Mouse (Mus musculus): ENCODE measurements around the gene Plxnd1.

The Plxnd1 gene

GRCm38 (mm10) chr6:115982889-115983288 is 11.9 kb downstream of the Plxnd1 start:
- no peak for DNase-seq (ENCODE audit: low spot score in 2 of 2)

GRCm38 (mm10) chr6:115978596-115978995 is 16.2 kb downstream of the Plxnd1 start:
- no peak for DNase-seq (ENCODE audit: low spot score in 2 of 2)

DNA sequence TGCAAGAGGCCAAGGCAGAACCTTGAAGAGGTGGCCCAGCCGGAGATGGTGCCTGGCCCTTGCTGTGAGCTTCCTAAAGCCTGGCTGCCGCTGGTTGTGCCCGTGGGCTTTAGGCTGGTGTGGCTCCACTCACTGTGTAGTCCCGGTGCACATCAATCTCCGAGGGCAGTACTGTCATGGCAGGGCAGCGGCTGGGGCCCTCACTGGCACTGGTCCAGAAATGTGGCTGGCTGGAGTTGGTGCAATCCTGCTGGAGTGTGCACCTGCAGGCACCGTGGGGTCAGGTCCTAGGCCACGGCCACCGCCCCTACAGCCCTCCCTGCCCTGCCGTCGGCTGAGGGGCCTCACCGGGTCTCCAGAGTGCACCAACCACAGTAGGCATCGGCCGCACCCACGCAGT is 17.0 kb downstream of the Plxnd1 start:
- no peak for DNase-seq (ENCODE audit: low spot score in 2 of 2)

- no peak for DNase-seq (ENCODE audit: low spot score in 2 of 2)
Measured at GRCm38 (mm10) chr6:115975606-115976005, 19.2 kb downstream of the Plxnd1 start.

GRCm38 (mm10) chr6:115973881-115974662 is 20.7 kb downstream of the Plxnd1 start:
- DNase-seq (ENCODE audit: low spot score in 2 of 2): no peak

GRCm38 (mm10) chr6:115973139-115973875 is 21.5 kb downstream of the Plxnd1 start:
- DNase-seq (ENCODE audit: low spot score in 2 of 2): no peak

DNA sequence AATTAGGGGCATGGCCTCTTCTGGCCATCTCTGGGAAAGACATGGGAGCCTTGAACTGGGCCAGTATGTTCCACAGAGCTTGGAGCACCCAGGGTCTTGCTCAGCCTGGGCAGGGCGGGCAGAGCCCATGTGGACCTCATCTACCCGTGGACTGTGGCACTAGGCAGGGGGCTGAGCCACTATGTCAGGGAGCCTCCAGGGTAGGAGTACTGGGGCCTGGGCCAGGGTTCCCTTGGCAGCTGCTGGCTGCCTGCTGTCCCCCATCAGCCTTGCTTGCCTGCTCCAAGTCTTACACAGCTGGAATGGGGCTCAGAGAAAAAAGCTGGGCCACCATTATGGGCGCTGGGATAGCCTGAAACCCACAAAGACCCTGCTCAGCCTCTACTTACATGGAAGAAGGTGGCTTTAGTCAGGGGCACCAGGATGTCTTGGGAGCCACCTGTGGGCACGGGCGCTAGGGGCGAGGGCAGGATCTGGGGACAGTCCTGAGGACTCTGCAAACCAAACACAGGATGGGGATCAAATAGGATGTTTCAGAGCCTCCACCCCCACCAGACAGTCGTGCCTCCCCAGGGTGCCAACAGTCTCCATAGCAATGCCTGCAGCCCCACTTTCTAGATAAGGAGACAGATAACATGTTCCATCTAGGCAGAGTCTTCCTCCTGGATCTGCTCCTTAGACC is 22.6 kb downstream of the Plxnd1 start:
- DNase-seq (ENCODE audit: low spot score in 2 of 2): no peak

- DNase-seq (ENCODE audit: low spot score in 2 of 2): no peak
Measured at GRCm38 (mm10) chr6:115971273-115972060, 23.3 kb downstream of the Plxnd1 start.

GRCm38 (mm10) chr6:115969952-115970351 is 24.9 kb downstream of the Plxnd1 start:
- no peak for DNase-seq (ENCODE audit: low spot score in 2 of 2)

DNA sequence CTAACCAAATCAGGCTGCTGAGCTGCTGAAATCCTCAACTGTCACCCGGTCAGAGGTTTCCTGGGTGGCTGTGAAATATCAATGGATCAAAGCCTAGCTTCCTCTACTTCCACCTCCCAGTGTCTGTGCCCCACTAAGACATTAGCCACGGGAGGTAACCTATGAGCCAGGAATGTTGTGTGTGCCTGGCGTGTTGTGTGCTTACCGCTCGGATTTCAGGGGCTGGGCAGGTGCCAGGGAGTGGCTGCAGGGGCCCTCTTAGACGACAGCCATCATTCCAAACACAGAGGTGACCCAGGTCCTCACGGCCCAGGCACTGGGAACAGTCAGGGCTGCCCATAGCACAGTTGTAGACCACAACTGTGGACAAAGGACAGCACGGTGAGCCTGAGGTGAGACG is 25.7 kb downstream of the Plxnd1 start:
- no peak for DNase-seq (ENCODE audit: low spot score in 2 of 2)

DNA sequence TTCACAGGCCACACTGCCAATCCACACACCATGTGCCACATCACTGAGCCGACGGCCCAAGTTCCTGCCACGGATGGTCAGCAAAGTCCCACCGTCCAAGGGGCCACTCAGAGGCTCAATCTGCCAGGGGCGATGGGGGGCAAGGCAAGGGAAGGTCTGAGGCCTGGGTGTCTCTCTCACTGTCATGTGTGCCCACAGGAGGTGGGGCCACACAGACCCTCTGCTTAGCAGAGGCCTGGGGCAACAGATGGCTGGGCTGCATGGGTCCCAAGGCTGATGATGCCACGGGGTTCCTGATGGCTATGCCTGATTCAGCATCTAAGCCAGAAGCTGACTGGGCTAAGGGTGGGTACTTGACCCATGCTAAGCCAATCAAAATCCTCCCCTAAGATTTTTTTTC is 26.1 kb downstream of the Plxnd1 start:
- DNase-seq (ENCODE audit: low spot score in 2 of 2): no peak

- DNase-seq (ENCODE audit: low spot score in 2 of 2): no peak
Measured at GRCm38 (mm10) chr6:115968086-115968485, 26.7 kb downstream of the Plxnd1 start.

DNA sequence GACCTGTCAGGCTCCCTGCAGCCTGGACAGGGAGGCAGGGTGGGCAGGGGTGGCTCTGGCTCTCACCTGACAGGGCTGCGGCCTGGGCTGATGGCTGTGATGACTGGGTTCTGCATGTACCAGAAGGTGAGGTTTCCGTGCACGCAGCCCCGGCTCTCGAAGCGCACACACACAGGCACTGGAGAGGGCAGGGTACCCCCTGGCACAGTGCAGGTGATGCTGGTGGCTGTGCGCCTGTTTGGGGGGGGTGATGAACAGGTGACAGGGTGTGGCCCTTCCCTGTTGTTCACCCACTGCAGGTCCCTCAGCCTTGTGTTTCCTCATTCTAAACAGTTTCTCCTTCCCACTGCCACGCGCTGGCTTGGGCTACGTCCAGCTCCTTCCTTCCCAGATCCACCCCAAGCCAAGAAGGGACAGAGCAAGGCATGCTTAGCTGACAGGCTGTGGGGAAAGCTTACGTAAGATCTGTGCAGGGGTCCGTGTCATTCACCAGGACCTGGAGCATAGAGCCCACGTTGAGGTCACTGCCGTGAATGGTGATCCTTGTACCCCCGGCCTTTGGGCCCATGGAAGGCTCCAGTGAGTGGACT is 27.4 kb downstream of the Plxnd1 start:
- no peak for DNase-seq (ENCODE audit: low spot score in 2 of 2)

- no peak for DNase-seq (ENCODE audit: low spot score in 2 of 2)
Measured at GRCm38 (mm10) chr6:115966227-115966966, 28.4 kb downstream of the Plxnd1 start.

DNA sequence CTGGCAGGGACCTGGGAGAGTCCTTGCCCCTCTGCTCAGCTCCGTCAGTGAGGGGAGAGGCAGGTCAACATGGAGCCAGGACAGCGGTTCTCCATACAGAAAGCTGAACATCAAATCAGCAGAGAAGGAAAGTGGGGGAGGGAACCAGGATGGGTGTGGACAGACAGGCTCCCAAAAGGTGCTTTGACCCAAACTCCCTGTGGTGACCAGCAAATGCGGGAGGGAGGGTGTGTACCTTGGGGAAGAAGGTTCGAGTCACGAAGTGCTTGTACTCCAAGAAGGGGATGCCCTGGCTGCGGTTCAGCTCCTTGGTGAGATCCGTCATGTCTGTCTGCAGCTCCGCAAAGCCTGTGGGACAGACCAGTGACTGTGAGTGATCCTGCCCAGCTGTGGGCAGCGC is 31.1 kb downstream of the Plxnd1 start:
- no peak for DNase-seq (ENCODE audit: low spot score in 2 of 2)

GRCm38 (mm10) chr6:115962439-115963085 is 32.2 kb downstream of the Plxnd1 start:
- DNase-seq (ENCODE audit: low spot score in 2 of 2): no peak

- DNase-seq (ENCODE audit: low spot score in 2 of 2): no peak
Measured at GRCm38 (mm10) chr6:115961743-115962142, 33.1 kb downstream of the Plxnd1 start.

DNA sequence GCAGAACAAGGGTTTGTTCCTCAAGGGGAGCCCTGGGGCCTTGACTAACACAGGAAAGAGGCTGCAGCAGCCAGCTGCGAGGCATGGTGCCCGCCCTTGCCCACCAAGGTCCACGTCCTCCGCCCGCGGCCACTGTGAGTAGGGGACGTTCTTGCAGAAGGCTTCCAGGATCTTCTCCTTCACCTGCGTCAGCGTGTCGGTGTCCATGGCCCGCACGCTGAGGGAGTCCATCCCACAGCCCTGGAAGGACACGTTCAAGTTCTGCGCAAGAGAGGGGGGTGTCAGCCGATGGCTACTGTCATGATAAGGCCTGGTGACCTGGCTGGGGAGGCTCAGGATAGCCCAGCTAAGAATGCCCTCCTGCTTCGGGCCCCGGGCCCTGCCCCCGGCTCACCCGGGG is 34.5 kb downstream of the Plxnd1 start:
- no peak for DNase-seq (ENCODE audit: low spot score in 2 of 2)

DNA sequence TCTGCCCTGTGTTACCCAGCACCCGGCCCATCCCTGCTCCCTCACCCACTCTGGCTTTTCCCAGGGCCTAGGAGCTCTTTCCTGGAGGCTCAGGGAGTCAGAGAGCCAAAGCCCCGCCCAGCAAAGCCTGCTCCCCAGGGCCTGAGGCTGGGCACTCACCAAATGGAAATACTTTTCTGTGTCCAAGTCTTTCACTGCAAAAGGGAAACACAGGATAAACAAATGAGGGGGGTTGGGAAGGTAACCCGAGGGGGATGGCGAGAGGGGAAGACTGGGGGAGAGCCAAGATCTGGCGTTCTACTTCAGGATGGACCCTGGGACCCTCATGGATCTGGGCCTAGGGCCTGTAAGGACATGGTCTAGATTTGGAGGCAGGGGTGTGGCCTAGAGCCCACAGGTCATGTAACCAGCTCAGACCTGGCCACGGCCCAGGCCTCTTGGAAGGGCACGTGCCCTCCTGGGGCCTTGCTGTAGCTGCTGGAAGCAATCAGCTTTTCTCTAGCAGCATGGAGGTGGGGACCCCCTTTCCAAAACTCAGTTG is 35.6 kb downstream of the Plxnd1 start:
- DNase-seq (ENCODE audit: low spot score in 2 of 2): no peak

- DNase-seq (ENCODE audit: low spot score in 2 of 2): no peak
Measured at GRCm38 (mm10) chr6:115958445-115958844, 36.4 kb downstream of the Plxnd1 start.
